Mouse (Mus musculus): Measurements from ENCODE around the gene Hcfc1. TPM values are rescaled to one million over a fixed set of nuclear protein-coding genes. Genes with fewer than 3 reads are reported as not detected.

Gene Hcfc1
- polyA plus RNA-seq, 1 experiment from 2014 or later = 48.7 TPM

DNA sequence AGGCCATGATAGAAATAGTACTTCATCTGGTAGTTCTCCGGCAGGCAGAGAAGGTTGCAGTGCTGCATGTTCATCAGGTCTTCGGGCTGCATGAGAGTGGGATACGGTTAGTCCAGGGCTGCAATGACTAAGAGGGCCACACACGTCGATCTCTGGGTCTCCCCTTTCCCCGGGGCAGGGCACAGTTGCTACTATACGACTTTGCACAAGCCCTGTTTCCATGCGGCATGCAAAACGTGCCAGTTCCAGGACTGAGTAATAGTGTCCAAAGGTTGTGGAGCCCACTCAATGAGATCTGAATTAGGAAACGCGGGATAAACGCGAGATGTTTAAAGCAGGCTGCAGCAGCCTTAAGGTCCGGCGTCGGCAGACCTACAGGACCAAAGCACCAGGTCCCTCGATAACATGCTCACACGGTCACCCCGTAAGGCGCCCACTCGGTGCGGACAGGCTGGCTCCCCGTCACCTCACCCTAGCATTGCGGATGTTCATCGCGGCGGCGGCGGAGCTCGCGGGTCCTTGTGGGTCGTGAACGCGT, 44.8 kb downstream of the Hcfc1 start:
- no peaks in the 10 kb centered on the region for H3K27me3 ChIP-seq (ENCODE audit: control insufficient read depth, insufficient read depth, low read depth, low read length)
- H3K27ac ChIP-seq (ENCODE audit: low read length) = peak overlapping the region; percentile 80
- peak overlapping the region; percentile 68 for H3K4me2 ChIP-seq (ENCODE audit: low read depth, low read length)
- 22% methylated on average over 34 of the region's 34 CpGs for WGBS
- no peaks in the 10 kb centered on the region for H3K9me3 ChIP-seq (ENCODE audit: control insufficient read depth, low read length)
- H3K9ac ChIP-seq (ENCODE audit: low read length) = peak overlapping the region; percentile 74
- no peaks in the 10 kb centered on the region for H3K4me1 ChIP-seq (replicated peaks; ENCODE audit: control insufficient read depth, insufficient read depth, low read length)
- ATAC-seq (ENCODE audit: low read depth) = peak; percentile 44
- H3K4me3 ChIP-seq (ENCODE audit: low read length) = peak overlapping the region; percentile 67
- no peaks in the 10 kb centered on the region for H3K36me3 ChIP-seq (ENCODE audit: control insufficient read depth, insufficient read depth, low read length)

DNA sequence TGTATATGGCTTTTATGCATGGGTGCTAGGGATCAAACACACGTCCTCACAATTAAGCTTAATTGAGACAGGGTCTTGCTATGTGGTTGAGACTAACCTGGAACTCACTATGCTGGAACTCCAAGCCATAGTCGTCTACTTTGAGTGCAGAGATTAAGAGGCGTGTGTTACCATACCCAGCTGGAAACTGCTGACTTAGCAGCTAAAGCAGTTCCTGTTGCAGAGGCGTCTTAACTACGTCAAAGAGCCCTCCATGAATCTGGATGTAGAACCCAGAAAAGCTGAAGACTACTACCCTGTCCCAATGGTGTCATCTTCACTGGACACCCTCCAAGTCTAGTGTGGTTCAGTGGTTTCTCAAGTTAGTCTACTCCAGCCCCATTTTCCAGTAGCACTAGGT, 47.5 kb downstream of the Hcfc1 start:
- H3K9me3 ChIP-seq (ENCODE audit: control insufficient read depth, low read length) = no peaks in the 10 kb centered on the region
- H3K4me2 ChIP-seq (ENCODE audit: low read depth, low read length) = no peak overlapping the region
- H3K4me3 ChIP-seq (ENCODE audit: low read length) = no peak overlapping the region
- H3K27ac ChIP-seq (ENCODE audit: low read length) = no peak overlapping the region
- WGBS = 82% methylated on average over 5 of the region's 5 CpGs
- no peaks in the 10 kb centered on the region for H3K36me3 ChIP-seq (ENCODE audit: control insufficient read depth, insufficient read depth, low read length)
- no peak for ATAC-seq (ENCODE audit: low read depth)
- H3K9ac ChIP-seq (ENCODE audit: low read length) = no peak overlapping the region
- H3K27me3 ChIP-seq (ENCODE audit: control insufficient read depth, insufficient read depth, low read depth, low read length) = no peaks in the 10 kb centered on the region
- no peaks in the 10 kb centered on the region for H3K4me1 ChIP-seq (replicated peaks; ENCODE audit: control insufficient read depth, insufficient read depth, low read length)

DNA sequence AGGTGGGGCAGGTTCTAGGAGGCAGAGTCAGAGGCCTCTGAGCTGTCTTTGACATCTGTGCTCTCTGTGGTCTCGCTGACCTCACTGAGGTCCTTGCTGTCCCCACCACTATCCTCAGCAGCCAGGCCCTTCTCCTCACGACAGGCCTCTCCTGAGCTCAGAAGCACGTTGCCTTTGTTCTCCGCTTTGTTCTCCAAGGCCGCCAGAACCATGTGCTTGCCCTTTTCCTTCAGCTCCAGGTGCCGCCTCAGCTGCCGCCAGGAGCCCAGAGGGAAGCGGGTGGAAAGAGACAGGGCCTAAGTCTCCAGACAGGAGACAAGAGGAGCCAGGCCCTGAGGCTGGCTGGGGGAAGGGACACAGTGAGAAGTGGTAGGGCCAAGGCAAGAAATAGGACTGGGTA, 49.2 kb downstream of the Hcfc1 start:
- no peak overlapping the region for H3K27ac ChIP-seq (ENCODE audit: low read length)
- no peak for ATAC-seq (ENCODE audit: low read depth)

DNA sequence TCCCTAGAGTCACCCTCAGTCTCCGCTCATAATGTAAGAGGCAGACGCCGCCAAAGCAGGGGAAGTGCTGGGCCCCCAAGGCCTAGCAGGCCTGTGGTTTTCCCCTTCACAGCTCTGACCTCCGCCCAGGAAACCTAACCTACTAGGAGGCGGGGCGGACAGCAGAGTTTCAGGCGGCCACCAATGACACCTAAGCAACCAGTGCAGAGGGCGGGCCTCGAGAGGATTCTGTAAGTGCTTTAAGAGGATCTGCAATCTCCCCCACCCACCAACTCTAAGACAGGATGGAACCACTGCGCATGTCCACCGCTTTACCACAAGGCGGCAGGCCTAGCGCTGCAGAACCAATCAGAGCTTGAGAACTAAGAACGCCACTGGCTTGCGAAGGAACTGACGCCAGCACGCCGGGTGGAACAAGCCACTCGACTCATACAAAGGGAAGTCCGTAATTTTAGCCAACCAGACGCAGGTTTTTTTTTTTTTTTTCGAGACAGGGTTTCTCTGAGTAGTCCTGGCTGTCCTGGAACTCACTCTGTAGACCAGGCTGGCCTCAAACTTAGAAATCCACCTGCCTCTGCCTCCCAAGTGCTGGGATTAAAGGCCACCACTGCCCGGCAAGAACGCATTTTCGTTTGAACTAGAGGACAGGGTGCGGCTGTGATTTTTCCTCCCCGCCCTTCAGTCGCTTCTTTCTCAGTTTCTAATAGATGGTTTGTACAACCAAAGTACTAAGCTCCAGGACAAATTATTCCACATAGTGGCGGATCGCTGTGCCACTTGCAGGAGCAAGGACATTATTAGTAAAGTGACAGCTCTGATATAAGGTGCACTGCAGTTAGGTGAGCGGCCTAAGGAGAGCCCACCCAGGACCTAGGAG, 51.1 kb downstream of the Hcfc1 start:
- H3K9me3 ChIP-seq (ENCODE audit: control insufficient read depth, low read length) = no peaks in the 10 kb centered on the region
- H3K27ac ChIP-seq (ENCODE audit: low read length) = peak overlapping the region; percentile 65
- H3K4me2 ChIP-seq (ENCODE audit: low read depth, low read length) = peak overlapping the region; percentile 48
- 20% methylated on average over 31 of the region's 31 CpGs for WGBS
- H3K36me3 ChIP-seq (ENCODE audit: control insufficient read depth, insufficient read depth, low read length) = no peaks in the 10 kb centered on the region
- peak overlapping the region; percentile 39; the same call in 1 of the 2 replicates for H3K9ac ChIP-seq (ENCODE audit: low read length)
- peak overlapping the region; percentile 34 for H3K4me3 ChIP-seq (ENCODE audit: low read length)
- no peaks in the 10 kb centered on the region for H3K4me1 ChIP-seq (replicated peaks; ENCODE audit: control insufficient read depth, insufficient read depth, low read length)
- H3K27me3 ChIP-seq (ENCODE audit: control insufficient read depth, insufficient read depth, low read depth, low read length) = no peaks in the 10 kb centered on the region
- ATAC-seq (ENCODE audit: low read depth) = peak; percentile 99

More for the DNA sequence above, 49.2 kb downstream of the Hcfc1 start:
- Histone ChIP-seq H3K4me2 (ENCODE audit: low read depth, low read length) (no peak overlapping the region), H3K9me3 (ENCODE audit: control insufficient read depth, low read length) (no peaks in the 10 kb centered on the region), H3K4me1 (replicated peaks; ENCODE audit: control insufficient read depth, insufficient read depth, low read length) (no peaks in the 10 kb centered on the region), H3K4me3 (ENCODE audit: low read length) (no peak overlapping the region), H3K36me3 (ENCODE audit: control insufficient read depth, insufficient read depth, low read length) (no peaks in the 10 kb centered on the region), H3K9ac (ENCODE audit: low read length) (no peak overlapping the region), H3K27me3 (ENCODE audit: control insufficient read depth, insufficient read depth, low read depth, low read length) (no peaks in the 10 kb centered on the region)
- 84% methylated on average over 8 of the region's 8 CpGs for WGBS

DNA sequence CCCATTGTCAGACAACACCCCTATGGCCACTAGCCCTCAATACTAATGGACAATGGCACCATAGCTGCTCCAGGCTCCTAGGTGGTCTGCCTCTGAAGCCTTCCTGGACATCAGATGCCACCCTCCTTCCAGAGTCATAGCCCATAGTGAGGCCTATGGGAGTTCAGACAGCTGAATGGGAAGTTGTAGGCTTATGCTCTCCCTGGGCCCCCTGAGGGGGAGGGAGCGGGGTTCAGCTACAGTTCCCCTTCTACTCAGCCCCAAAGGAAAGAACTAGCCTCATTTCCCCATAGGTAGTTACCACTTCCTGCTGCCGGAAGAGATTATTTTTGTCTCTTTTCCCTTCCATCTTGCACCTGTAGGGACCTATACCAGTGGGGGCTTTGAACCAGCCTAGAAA, 54.6 kb downstream of the Hcfc1 start:
- no peak for ATAC-seq (ENCODE audit: low read depth)
- peak overlapping the region; percentile 40; the same call in 1 of the 2 replicates for H3K4me2 ChIP-seq (ENCODE audit: low read depth, low read length)

DNA sequence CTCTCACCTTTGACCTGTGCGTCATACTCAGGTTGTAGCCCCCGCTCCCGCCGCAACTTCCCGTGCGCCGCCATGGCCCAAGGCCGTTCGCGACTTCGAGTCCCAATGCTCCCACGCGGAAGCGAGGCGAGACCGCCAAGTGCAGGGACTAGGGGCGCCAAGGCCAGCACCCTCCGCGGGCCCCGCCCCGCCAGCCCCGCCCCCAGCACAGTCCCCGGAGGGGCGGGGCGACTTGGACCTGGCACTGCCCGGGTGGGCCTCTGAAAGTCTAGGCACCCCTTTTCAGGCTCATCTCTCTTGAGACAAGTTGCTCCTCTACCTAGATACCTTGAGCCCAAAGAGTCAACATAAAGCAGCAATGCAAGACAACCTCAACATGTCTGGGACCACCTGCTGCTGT, 55.0 kb downstream of the Hcfc1 start:
- Histone ChIP-seq H3K9me3 (ENCODE audit: control insufficient read depth, low read length) (no peaks in the 10 kb centered on the region), H3K4me2 (ENCODE audit: low read depth, low read length) (peak overlapping the region; percentile 40), H3K9ac (ENCODE audit: low read length) (peak overlapping the region; percentile 11; the same call in 1 of the 2 replicates), H3K4me3 (ENCODE audit: low read length) (peak overlapping the region; percentile 26), H3K27me3 (ENCODE audit: control insufficient read depth, insufficient read depth, low read depth, low read length) (no peaks in the 10 kb centered on the region), H3K27ac (ENCODE audit: low read length) (no peak overlapping the region), H3K4me1 (replicated peaks; ENCODE audit: control insufficient read depth, insufficient read depth, low read length) (no peaks in the 10 kb centered on the region), H3K36me3 (ENCODE audit: control insufficient read depth, insufficient read depth, low read length) (no peaks in the 10 kb centered on the region)
- 8% methylated on average over 19 of the region's 26 CpGs for WGBS
- ATAC-seq (ENCODE audit: low read depth) = no peak

More for the DNA sequence above, 54.6 kb downstream of the Hcfc1 start:
- Histone ChIP-seq H3K4me3 (ENCODE audit: low read length) (no peak overlapping the region), H3K9ac (ENCODE audit: low read length) (no peak overlapping the region), H3K27ac (ENCODE audit: low read length) (no peak overlapping the region), H3K27me3 (ENCODE audit: control insufficient read depth, insufficient read depth, low read depth, low read length) (no peaks in the 10 kb centered on the region), H3K4me1 (replicated peaks; ENCODE audit: control insufficient read depth, insufficient read depth, low read length) (no peaks in the 10 kb centered on the region), H3K36me3 (ENCODE audit: control insufficient read depth, insufficient read depth, low read length) (no peaks in the 10 kb centered on the region), H3K9me3 (ENCODE audit: control insufficient read depth, low read length) (no peaks in the 10 kb centered on the region)
- WGBS = 69% methylated on average over 2 of the region's 2 CpGs

DNA sequence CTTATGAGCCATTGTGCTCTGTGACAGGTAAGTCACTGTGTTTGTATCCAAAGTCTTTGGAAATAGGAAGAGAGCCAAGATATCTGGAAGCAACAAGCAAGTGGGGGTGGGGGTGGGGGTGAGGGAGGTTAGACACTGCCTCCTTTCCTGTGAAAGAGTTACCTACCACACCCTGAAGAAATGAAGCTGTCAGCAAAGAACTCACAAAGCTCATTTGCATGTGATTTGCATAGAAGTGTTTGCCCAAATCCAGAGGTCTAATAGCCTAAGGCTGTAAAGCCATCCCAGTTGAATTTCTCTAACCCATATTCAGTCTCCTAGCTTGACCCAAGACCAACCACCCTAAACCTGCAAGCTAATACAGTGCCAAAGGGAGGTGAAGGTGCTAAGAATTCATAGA, 55.7 kb downstream of the Hcfc1 start:
- H3K9ac ChIP-seq (ENCODE audit: low read length) = no peak overlapping the region
- no peaks in the 10 kb centered on the region for H3K36me3 ChIP-seq (ENCODE audit: control insufficient read depth, insufficient read depth, low read length)
- H3K9me3 ChIP-seq (ENCODE audit: control insufficient read depth, low read length) = no peaks in the 10 kb centered on the region
- no peak for ATAC-seq (ENCODE audit: low read depth)
- no peaks in the 10 kb centered on the region for H3K4me1 ChIP-seq (replicated peaks; ENCODE audit: control insufficient read depth, insufficient read depth, low read length)
- H3K27me3 ChIP-seq (ENCODE audit: control insufficient read depth, insufficient read depth, low read depth, low read length) = no peaks in the 10 kb centered on the region
- no peak overlapping the region for H3K4me2 ChIP-seq (ENCODE audit: low read depth, low read length)
- no peak overlapping the region for H3K4me3 ChIP-seq (ENCODE audit: low read length)
- H3K27ac ChIP-seq (ENCODE audit: low read length) = no peak overlapping the region

DNA sequence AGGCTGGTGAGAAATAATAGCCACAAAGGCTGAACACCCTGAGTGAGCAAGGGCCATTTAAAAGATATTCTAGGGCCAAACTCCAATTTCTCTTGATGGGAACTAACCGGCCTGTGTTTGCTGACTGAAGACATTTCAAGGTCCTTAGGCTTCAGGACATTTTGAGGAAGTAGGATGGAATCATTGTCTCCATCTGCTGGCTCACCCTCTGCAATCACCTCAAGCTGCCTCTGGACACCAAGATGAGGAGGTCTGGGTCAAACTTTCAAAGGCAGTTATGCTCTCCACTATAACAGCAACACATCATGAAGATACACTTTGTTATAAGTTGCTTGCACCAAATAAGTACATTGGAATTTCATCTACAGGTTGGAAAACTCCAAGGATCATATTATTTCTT, 56.1 kb downstream of the Hcfc1 start:
- no peaks in the 10 kb centered on the region for H3K4me1 ChIP-seq (replicated peaks; ENCODE audit: control insufficient read depth, insufficient read depth, low read length)
- H3K27me3 ChIP-seq (ENCODE audit: control insufficient read depth, insufficient read depth, low read depth, low read length) = no peaks in the 10 kb centered on the region
- no peak for ATAC-seq (ENCODE audit: low read depth)
- WGBS = 74% methylated on average over 1 of the region's 1 CpGs
- H3K4me2 ChIP-seq (ENCODE audit: low read depth, low read length) = no peak overlapping the region
- H3K27ac ChIP-seq (ENCODE audit: low read length) = no peak overlapping the region
- no peaks in the 10 kb centered on the region for H3K36me3 ChIP-seq (ENCODE audit: control insufficient read depth, insufficient read depth, low read length)
- H3K4me3 ChIP-seq (ENCODE audit: low read length) = no peak overlapping the region
- H3K9ac ChIP-seq (ENCODE audit: low read length) = no peak overlapping the region
- no peaks in the 10 kb centered on the region for H3K9me3 ChIP-seq (ENCODE audit: control insufficient read depth, low read length)

DNA sequence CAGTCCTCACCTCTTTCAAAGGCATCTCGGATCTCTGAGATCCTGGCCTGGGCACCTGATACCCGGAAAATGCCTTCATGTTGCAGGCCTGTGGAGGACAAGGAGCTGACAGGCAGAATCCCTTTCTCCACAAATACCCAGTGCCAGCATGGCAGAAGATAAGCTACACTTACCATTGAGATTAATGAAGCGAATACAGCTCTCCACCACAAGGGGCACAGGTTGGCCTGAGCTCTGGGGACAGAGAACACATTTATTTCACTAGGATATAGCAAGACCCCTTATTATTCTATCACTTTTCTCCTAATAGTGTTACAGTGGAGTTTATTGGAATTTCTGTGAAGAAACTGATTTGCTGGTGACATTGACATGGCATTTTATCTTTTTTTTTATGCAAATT, 68.2 kb downstream of the Hcfc1 start:
- 60% methylated on average over 3 of the region's 3 CpGs for WGBS
- Histone ChIP-seq H3K4me1 (replicated peaks; ENCODE audit: control insufficient read depth, insufficient read depth, low read length) (no peaks in the 10 kb centered on the region), H3K9me3 (ENCODE audit: control insufficient read depth, low read length) (no peaks in the 10 kb centered on the region), H3K27me3 (ENCODE audit: control insufficient read depth, insufficient read depth, low read depth, low read length) (no peaks in the 10 kb centered on the region), H3K9ac (ENCODE audit: low read length) (no peak overlapping the region), H3K4me3 (ENCODE audit: low read length) (no peak overlapping the region), H3K4me2 (ENCODE audit: low read depth, low read length) (no peak overlapping the region), H3K36me3 (ENCODE audit: control insufficient read depth, insufficient read depth, low read length) (no peaks in the 10 kb centered on the region), H3K27ac (ENCODE audit: low read length) (no peak overlapping the region)
- ATAC-seq (ENCODE audit: low read depth) = no peak

Measured in lung, embryonic 16.5 days (tissue).